Mouse (Mus musculus) adrenal gland (tissue): ENCODE results near the gene Chchd6.

ENCODE experiments used
- intact Hi-C: fragments of 180-260 bp; cut with DNase I; formaldehyde crosslinking; loops from one replicate; pipeline ENCODE4 v1.15.1; 2025

Gene Chchd6

DNA sequence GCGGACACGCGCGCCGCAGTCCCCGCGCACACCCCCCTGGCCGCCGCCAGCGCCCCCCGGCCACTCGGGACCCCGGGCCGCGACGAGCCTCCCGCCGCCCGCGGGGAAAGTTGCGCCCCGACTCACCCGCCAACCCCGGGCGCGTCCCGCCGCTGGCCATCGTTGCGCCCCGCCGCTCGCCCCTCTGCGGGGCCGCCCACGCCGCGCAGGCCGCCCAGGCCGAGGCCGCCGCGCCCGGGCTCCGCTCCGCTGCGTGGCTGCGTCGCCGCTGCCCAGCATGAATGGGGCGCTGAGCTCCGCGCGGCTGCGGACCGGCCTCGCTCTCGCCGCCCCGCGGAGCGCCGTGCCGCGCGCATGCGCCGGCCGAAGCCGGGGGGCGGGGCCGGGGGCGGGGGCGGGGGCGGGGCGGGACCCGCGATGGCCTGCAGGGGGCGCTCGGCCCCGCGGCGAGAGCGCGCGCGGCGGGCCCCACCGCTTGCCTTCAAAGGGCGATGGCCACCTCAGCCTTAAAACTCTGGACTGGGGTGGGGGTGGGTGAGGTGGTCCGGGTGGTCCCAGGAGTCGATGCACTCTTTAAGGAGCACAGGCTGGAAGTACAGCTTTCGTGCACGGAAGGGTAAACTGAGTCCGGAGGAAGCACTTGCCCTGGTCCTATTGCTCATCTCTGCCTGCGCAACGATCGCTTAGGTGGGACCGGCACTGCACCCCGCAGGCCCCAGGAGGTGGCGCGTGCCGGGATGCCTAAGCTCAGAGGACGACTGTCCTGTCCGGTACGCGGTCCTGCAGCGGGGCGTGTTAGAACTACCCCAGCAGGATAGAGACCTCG, 233.0 kb downstream of the Chchd6 start, which contains the start of gene Plxna1:
Gene Plxna1, minus strand, starts transcription at position 340 of the 826 bp plus-strand sequence.
- intact Hi-C loops, result loop anchor here (5.0 kb wide), 4 partner anchors 105 to 435 kb away; no protein-coding TSS in a partner anchor

DNA sequence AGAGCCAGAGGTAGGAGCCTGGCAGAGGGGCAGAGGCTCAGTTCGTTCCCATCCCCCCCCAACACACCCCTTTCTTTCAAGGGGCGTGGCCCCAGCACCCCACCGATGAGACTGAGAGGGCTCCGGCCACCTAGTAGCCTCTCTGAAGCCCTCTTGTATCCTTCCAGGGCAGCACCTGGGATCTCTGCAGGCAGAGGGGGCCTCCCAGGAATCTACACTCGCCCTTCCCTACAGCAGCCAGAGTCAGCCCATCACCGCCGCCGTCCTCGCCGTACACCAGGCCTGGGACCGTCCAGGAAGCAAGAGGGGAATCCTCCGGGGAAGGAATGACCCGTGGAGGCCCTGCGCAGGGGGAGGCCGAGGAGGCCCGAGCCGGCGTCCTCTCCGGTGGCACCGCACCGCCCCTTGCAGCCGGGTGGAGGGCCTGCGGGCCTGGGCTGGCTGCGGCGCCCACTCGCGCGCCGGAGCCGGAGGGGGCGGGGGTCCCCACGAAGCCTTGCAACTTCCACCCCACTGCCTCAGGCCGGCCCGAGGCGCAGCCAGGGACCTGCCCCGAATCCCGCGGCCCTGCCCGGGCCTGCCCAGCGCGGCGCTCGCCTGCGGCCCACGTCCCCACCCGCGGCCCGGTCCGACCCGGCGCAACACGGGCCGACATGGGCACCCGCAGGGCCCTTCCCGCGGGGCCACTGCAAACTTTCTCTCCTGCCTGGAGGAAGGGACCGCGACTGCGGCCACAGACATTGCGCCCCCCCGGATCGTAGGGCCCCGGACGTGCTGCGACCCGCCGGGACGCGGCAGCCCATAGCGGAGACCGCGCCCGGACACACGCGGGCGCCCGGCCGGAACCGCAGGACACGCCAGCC, 233.8 kb downstream of the Chchd6 start:
- intact Hi-C loops, result loop anchor here (5.0 kb wide), 4 partner anchors 106 to 434 kb away; no protein-coding TSS in a partner anchor

DNA sequence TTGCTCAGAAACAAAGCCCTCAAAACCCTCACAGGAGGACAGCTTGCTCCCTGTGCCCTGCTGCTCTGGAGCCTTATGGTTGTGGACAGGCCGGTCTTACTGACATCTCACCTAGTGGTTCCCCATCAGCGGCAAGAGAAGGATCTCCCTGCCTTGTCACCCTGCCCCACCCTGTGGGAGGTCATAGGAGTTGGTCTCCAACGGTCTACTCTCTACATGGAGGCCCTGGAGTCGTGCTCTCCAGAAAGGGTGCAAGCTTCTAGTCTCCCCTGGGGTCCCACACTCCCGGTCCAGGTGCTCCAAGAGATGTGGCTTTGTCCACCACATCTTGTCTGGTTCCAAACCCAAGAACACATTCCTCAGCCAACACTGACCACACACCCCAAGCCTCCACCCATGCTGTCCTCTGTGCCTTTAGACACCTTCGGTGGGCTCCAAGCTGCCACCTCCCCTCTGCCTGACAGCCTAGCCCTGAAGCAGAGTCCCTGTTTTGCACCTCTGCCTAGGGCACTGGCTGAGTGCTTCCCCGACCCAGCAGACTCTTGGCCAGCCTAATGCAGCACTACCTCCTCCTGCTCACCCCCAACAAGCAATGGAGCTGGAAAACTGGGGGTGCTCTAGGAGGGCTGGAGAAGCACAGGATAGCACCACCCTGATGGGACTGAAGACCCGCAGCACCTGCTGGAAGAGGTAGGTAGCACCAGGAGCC, 234.6 kb downstream of the Chchd6 start:
- intact Hi-C loops, result loop anchor here (5.0 kb wide), 4 partner anchors 106 to 434 kb away; no protein-coding TSS in a partner anchor

DNA sequence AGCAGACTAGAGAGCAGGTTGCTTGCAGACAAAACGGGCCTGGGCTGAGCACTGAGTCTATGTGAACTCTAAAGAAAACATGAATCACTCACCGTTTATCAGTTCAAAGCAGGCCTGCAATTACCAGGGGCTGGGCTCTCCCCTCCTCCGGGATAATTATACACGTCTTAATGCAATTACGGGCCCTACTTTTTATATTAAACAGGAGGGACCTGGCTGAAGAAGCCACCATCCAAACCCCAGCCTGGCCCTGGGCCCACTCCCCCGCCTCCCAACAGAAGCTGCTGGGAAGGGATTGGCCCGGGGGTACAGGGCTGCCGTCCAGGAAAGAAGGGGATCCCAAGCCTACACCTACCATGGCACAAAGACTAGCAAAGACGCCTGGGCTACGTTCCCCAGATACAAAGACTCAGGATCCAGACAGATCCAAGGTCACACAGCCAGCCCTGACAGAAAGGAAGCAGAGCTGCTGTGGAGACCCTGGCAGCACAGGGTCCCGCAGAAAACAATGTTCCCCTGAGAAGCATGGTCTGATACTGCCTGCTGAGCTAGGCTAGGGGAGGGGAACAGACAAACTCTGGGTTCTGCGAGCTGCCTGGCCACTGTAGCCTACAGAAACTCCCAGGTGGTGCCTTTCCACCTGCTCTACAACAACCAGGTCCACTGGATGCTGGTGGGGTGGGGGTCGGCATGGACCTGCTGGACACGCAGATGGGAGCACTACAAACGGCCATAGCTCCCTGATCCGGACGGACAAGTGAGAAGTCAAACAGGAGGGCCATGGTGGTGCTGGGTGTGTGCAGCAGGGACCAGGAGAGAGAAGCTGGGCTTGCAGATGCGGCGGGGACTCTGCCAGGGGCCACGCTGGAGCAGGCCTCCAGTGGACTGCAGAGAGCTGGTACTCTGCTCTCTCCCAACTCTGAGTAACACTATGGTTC, 235.4 kb downstream of the Chchd6 start:
- intact Hi-C loops, result loop anchor here (5.0 kb wide), 4 partner anchors 107 to 433 kb away; no protein-coding TSS in a partner anchor

DNA sequence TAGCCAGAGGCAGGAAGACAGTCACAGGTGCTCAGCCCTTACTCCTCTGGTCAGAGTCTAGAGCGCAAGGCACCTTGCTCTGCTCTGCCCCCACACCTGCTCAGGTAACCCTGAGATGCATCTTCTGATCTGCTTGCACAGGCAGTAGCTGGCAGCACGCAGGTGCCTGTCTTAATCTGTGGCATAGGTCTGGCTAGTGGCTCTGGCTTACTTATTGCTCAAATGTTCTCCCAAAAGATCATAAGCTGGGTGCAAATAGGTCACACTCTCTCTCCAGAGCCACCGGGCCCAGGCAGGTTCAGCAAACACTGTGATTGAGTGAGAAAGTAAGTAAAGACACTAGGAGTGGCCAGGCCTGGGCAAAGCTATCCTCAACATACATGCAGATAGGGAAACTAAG, 236.3 kb downstream of the Chchd6 start:
- intact Hi-C loops, result no loop called here

DNA sequence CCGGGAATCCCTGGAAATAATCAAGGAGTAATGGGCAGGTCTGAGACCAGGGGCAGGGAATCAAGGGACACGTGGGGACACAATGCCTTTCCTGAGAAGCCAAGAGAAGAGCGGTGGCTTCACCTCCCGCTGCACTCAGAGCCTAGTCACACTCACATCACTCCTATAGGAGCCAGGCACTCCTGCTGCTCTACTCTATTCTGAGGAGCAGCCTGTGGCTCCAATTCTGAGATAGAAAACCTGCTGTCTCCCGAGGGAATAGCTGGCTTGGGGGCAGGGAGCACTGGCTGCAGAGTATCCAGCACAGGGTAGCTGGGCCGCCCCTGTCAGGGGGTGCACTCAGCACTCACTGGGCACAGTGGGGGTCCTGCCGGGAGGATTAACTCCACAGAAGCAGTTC, 239.8 kb downstream of the Chchd6 start:
- intact Hi-C loops, result no loop called here

DNA sequence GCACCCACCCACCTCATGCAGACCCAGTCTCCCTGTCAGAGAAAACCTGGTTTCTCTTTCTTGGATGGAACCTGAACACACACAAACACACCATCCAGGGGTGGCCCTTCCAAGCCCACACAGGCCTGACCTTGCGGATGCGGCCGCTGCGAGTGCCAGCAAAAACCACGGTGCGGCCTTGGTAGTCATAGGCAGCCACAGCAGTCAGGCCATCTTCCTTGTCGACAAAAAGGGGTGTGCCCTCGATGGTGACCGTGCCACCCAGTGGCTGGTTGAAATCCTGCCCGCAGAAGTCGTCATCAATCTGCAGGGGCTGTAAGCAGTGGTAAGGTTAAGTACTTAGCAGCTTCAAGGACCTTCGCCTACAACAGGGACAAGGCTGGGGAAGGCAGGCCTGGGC, 240.7 kb downstream of the Chchd6 start:
- intact Hi-C loops, result no loop called here

DNA sequence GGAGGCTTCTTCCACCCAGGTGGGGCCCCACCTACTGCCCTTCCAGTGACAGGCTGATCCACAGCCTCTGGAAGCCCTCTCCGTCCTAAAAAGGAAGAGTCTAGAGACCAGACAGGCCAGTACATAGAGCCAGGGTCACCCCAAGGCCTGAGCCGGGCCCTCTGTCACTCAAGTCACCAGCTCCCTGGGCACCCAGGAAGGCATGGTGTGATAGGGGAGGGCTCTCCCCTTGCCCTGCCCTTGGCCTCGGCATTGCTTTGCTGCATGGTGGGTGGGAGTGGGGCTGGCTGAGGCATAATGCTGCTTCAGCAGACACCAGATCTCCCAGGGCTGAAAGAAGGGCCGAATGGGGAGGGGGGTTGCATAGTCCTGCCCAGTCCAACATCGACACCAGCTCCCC, 241.4 kb downstream of the Chchd6 start:
- intact Hi-C loops, result no loop called here

DNA sequence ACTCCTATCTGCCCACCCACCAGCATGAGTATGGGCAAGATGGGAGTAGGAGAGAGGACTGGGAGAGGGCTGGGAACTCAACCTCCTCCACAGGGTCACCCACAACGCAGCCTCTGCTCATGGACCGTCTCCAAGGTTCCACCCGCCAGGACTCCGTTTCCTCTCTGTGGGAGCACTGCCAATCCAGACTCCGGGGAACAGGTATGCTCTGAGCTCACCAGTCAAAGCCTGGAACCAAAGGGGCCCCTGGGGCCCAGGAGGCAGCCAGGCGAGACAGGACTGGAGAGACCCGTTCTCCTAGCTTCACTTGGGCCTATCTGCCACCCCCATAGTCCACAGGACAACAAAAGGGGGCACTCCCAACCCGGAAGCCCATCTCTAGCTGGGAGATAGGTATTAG, 242.4 kb downstream of the Chchd6 start:
- intact Hi-C loops, result no loop called here

DNA sequence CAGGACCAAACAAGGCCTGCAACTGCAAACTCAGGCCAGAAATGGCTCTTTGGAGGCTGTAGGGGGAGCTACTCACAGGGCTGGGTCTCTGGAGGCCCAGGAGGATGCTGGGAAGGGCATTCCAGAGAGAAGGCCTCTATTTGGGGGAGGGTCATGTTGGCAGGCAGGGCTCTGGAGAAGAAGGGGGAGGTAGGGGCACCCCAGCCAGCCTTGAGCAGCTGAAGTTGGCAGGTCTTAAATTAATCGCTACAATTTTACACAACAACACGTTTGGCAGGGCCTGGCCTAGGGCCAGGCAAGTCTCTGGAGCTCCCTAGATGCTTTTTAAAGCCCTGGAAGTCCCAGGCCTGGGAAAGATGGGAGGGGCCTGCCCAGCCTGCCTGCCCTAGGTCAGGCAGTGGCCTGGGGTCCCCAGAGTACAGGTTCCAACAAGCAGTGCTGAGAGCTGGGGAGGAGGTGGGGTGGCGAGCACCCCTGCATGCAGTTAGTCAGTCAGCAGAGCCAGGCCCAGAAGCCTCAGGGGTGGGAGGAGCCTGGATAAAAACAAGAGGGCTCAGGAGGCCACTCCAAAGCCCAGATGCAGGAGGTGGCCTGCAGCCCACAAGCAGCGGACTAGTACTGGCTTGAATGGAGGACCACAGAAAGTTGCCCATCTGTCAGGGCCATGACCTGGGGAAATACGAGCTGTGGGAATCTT, 243.9 kb downstream of the Chchd6 start:
- intact Hi-C loops, result no loop called here

DNA sequence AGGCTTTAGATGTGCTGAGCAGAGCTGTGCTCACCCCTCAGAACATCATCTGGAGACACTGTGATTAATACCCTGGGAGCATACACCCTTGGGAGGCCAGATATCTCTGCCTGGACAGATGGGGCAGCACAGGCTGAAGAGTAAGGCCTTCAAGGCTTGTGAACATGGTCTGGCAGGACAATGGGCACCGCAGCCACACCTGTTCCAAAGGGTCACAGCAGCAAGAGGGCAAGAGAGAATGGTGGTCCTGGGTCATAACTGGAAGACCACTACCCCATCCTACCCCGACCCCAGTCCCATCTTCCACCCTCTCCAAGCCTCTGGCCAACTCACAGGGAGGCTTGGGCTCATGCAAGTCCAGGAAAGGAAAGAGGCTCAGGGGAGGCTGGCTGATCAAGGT, 244.9 kb downstream of the Chchd6 start:
- intact Hi-C loops, result no loop called here

DNA sequence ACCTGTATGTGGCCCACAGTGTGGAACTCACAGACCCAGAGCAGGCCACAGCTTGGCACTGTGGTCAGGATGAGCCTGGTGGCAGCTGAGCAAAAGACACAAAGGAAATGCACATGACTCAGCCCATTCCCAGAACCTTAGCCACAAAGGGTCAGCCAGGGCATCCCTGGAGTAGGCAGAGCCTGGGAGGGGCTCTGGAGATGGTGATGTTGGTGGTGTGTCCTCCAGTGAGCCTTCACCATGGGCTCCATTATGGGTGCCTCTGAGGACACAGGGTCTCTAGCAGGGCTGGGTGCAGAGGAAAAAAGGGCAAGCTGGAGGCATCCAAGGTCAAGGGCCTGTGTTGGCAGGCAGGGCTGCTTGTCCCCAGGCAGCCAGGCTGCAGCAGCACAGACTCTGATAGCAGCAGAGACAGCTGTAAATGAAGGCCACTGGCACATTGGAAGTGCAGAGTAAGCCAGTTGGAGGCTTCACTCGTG, 245.4 kb downstream of the Chchd6 start:
- intact Hi-C loops, result no loop called here

DNA sequence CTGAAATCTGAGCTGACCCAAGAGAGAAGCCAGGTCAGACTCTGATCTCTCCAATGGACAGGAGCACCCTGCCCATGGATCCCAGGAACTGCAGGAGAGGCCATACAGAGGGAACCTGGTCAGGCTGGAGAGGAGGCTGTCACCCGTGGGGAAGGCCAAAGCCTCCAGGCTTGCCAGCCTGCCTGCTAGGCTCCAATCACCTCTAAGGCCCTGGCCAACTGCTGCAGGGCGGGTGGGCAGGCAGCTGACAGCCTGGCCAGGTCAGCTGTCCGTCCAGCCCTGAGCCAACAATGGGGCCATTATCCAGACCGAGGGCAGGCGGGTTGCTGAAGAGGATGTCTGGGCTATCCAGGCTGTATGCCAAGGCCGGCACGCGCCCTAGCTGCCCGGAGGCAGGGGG, 247.1 kb downstream of the Chchd6 start:
- intact Hi-C loops, result no loop called here

DNA sequence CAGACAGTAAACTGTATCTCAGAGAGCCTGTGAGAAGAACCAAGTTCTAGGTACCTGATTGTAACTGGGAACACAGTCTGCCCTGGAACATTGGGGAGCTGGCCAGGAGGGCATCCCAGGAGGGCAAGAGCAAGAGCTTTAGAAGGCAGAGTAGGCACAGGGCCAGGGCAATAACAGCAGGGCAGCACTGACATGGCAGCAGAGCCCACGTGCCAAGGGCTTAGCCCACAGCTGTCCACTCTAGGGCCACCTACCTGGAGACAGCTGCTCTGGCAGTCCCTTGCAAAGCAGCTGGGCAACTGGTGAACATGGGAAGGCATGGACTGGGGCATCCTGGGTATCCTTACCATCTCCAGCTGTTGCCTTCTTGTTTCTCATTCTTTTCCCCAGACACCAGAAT, 247.7 kb downstream of the Chchd6 start:
- intact Hi-C loops, result no loop called here

DNA sequence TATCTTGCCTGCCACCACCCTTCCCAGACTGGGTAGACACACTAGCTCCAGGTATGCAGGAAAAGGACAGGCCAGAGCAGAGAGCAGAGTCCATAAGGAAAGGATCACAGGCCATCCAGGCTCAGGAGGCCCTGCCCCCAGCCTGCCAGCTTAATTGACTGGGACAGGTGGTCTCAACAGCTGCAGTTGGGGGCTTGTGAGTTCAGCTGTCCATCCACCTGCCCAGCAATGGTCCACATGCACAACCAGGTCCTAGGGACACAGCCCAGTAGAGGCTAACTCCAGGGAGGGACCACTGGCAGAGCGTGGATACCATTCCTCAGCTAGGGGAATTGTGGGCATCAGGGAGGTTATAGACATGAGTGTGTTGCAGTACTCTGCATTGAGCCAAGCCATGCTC, 249.6 kb downstream of the Chchd6 start:
- intact Hi-C loops, result no loop called here

DNA sequence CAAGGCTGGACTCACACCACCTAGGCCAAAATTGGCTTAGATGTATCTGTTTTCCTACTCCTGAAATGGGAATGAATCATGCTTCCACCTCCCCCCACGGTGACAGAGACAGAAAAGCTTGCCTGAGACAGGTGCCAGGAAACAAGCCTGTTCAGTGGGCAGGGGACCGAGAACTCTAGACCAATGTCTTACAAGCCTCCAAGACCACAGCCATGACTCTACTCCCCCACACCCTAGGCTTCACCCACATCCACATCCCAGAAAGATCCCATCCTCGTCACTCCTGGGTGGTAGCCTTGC, 250.0 kb downstream of the Chchd6 start:
- intact Hi-C loops, result no loop called here

DNA sequence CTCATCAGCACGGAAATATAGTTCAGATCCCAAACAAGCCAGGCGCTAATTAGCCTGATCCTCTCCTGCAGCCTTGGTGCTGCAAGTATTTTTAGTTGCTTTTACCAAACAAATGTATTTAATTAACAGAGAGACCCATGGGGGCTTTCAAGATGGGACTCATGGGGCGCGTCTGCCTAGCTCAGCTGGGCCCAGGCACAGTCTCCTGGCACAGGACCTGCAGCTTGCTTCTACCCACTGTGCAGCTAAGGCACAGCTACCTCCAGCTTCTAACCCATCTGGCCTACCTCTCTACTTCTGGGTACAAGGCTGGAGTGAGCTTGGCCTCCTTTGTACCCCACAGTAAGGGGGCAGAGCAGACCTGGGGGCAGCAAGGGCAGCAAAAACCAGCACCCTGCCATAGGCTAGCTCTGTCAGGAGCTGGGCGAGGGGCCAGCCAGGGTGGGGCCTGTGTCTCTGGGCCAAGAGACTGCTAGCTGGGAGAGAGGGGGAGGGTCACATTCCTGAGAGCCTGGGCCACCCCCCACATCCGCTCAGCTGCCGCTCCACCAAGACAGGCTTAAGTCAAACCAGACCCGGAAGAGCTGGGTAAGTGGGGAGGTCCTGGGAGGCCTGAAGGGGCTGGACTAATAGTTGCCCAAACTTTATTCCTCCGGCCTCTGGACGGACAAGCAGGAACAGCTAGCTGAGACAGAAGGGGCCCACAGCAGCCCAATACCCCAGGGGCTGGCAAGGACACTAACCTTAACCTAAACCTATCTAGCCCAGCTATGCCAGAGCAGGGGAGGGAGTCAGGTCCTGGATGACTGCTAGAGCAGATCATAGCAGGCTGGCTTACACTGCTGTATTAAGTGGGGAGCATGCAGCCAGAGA, 250.6 kb downstream of the Chchd6 start:
- intact Hi-C loops, result no loop called here

DNA sequence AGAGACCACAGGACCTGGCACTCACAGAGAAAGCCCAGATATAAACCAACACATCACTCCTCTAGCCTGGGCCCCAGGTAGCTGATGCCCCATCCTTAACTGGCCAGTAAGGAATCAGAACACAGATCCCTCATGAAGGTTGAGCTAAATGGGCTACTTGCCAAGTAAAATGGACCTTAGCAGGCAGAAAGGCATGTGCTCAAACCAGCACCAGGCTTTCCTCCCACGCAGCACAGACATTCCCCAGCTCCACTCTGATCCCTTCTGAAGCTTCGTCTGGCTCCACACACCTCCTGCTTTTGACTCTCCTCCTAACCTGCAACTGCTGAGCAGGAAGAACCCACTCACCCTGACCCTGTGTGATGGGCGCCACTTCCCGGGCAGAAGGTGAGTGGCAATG, 253.5 kb downstream of the Chchd6 start:
- intact Hi-C loops, result no loop called here

DNA sequence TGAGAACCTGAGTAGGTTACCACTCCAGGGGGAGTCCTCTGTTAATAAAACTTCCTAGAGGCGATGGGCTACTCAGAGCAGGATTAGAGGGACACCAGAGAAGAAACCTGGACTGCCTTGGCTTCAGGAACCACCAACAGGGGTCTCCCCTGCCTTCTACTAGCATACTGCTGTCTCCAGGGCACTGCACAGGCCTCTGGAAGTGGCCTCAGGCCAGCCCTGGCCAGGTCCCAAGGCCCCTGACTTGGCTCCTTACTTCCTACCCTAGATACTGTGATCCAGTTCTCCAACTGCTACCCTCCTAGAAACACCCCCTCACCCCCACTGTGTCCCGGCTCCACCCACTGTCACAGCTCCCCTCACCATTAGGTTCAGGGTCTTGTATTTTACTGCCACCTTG, 256.0 kb downstream of the Chchd6 start:
- intact Hi-C loops, result no loop called here
